12 mouse cellular contexts compared by ENCODE assay signal in genomic region chr10:67105331-67106217, GRCm38 (mm10). TPM values are rescaled to one million over a fixed set of nuclear protein-coding genes. Genes with fewer than 3 reads are reported as not detected.
DNase-seq lines count a peak whose midpoint lies in the region; ATAC-seq and TF ChIP-seq lines count a peak whose summit lies in the region.
"Had no signal": no experiment of that assay in that cellular context is flagged by ENCODE, and none has a peak within 500 bp of the region (broad histone marks: within the 10 kb centered on the region; RNA-seq: fewer than 3 reads in every experiment).

No protein-coding gene starts in this region.

- H3K9me3 ChIP-seq in embryonic facial prominence, embryonic 15.5 days (replicated peaks) = no peaks in the 10 kb centered on the region
- no peaks in the 10 kb centered on the region for H3K9me3 ChIP-seq in embryonic facial prominence, embryonic 10.5 days
- no peaks in the 10 kb centered on the region for H3K9me3 ChIP-seq in kidney, embryonic 16.5 days (ENCODE audit: low read length)
- no peaks in the 10 kb centered on the region for H3K9me3 ChIP-seq in liver, postnatal 0 days (ENCODE audit: low read length)
- H3K9me3 ChIP-seq: hindbrain, embryonic 13.5 days; limb, embryonic 15.5 days had no signal

- H3K27ac ChIP-seq in embryonic facial prominence, embryonic 15.5 days (replicated peaks) = 0 out of 2 replicates have a peak overlapping the region, but pooled peaks have one; percentile 58
- no peak overlapping the region for H3K27ac ChIP-seq in embryonic facial prominence, embryonic 10.5 days (replicated peaks)
- peak overlapping the region; percentile 9; the same call in 1 of the 2 replicates for H3K27ac ChIP-seq in kidney, embryonic 16.5 days (ENCODE audit: low read length)
- peak overlapping the region; percentile 50; the same call in 1 of the 2 replicates for H3K27ac ChIP-seq in liver, postnatal 0 days (ENCODE audit: low read depth)
- H3K27ac ChIP-seq: limb, embryonic 15.5 days had no signal

- H3K36me3 ChIP-seq in embryonic facial prominence, embryonic 15.5 days = 0 out of 2 replicates have a peak, but pooled peaks cover 2% of the 10 kb centered on the region
- peaks cover 18% of the 10 kb centered on the region; the same call in 1 of the 2 replicates for H3K36me3 ChIP-seq in embryonic facial prominence, embryonic 10.5 days (replicated peaks)
- no peaks in the 10 kb centered on the region; the same call in 1 of the 2 replicates for H3K36me3 ChIP-seq in kidney, embryonic 16.5 days (ENCODE audit: insufficient read depth, low read length)
- H3K36me3 ChIP-seq in liver, postnatal 0 days (replicated peaks; ENCODE audit: insufficient read depth, low read length) = 0 out of 2 replicates have a peak, but pooled peaks cover 2% of the 10 kb centered on the region

- no peaks in the 10 kb centered on the region for H3K27me3 ChIP-seq in embryonic facial prominence, embryonic 15.5 days
- H3K27me3 ChIP-seq in embryonic facial prominence, embryonic 10.5 days (replicated peaks; ENCODE audit: low read depth, poor library complexity, severe bottlenecking) = no peaks in the 10 kb centered on the region
- no peaks in the 10 kb centered on the region for H3K27me3 ChIP-seq in kidney, embryonic 16.5 days (ENCODE audit: insufficient read depth, low read length)
- H3K27me3 ChIP-seq in liver, postnatal 0 days (ENCODE audit: insufficient read depth, low read length) = no peaks in the 10 kb centered on the region
- H3K27me3 ChIP-seq: hindbrain, embryonic 13.5 days; limb, embryonic 15.5 days; Patski had no signal

- no peak overlapping the region for H3K4me3 ChIP-seq in embryonic facial prominence, embryonic 15.5 days (replicated peaks)
- no peak overlapping the region for H3K4me3 ChIP-seq in embryonic facial prominence, embryonic 10.5 days
- no peak overlapping the region for H3K4me3 ChIP-seq in kidney, embryonic 16.5 days (ENCODE audit: low read length)
- H3K4me3 ChIP-seq in liver, postnatal 0 days (ENCODE audit: low read depth, low read length) = no peak overlapping the region
- H3K4me3 ChIP-seq: erythroblast, embryonic 14.5 days; hindbrain, embryonic 13.5 days; limb, embryonic 15.5 days had no signal

- no peak for ATAC-seq in embryonic facial prominence, embryonic 15.5 days (ENCODE audit: insufficient number of reproducible peaks, low FRiP score, low TSS enrichment, low read depth)
- ATAC-seq in kidney, embryonic 16.5 days (ENCODE audit: low FRiP score, low TSS enrichment) = peak; percentile 33; the same call in 1 of the 2 replicates
- ATAC-seq in common myeloid progenitor, adult 5-6 weeks (replicated peaks; ENCODE audit: low read depth, poor library complexity, severe bottlenecking) = 0 out of 2 replicates have a peak, but pooled peaks have one; percentile 17
- peak; percentile 56 for ATAC-seq in liver, postnatal 0 days
- ATAC-seq: Patski had no signal

- no peak overlapping the region for H3K9ac ChIP-seq in embryonic facial prominence, embryonic 15.5 days
- H3K9ac ChIP-seq in kidney, embryonic 16.5 days (replicated peaks; ENCODE audit: low read length) = no peak overlapping the region
- 0 out of 2 replicates have a peak overlapping the region, but pooled peaks have one; percentile 6 for H3K9ac ChIP-seq in liver, postnatal 0 days (replicated peaks)
- H3K9ac ChIP-seq: hindbrain, embryonic 13.5 days; limb, embryonic 15.5 days had no signal

- no peak for TF ChIP-seq CTCF in liver, postnatal 0 days (IDR thresholded peaks at IDR 0.05; ENCODE audit: low read depth)

- 66% methylated on average over 19 of the region's 19 CpGs for WGBS in embryonic facial prominence, embryonic 15.5 days
- WGBS in embryonic facial prominence, embryonic 10.5 days = 74% methylated on average over 19 of the region's 19 CpGs
- 70% methylated on average over 18 of the region's 19 CpGs for WGBS in kidney, embryonic 16.5 days
- WGBS in liver, postnatal 0 days (ENCODE audit: insufficient replicate concordance) = 35% methylated on average over 19 of the region's 19 CpGs

- H3K4me1 ChIP-seq in embryonic facial prominence, embryonic 15.5 days = peaks cover 76% of the 10 kb centered on the region
- peaks cover 80% of the 10 kb centered on the region for H3K4me1 ChIP-seq in embryonic facial prominence, embryonic 10.5 days
- peaks cover 76% of the 10 kb centered on the region for H3K4me1 ChIP-seq in kidney, embryonic 16.5 days (ENCODE audit: insufficient read depth, low read length)
- H3K4me1 ChIP-seq in liver, postnatal 0 days (ENCODE audit: insufficient read depth) = peaks cover 58% of the 10 kb centered on the region

- TF ChIP-seq EP300 in liver, postnatal 0 days (IDR thresholded peaks at IDR 0.05; ENCODE audit: low read depth) = no peak

- no peak for DNase-seq in embryonic facial prominence, embryonic 10.5 days (ENCODE audit: low spot score)
- DNase-seq in kidney, adult 11 months = no peak
- peak; percentile 34 for DNase-seq in liver, postnatal 0 days
- DNase-seq in frontal cortex, postnatal 25 days (ENCODE audit: low spot score in 2 of 2) = no peak
- DNase-seq in urinary bladder, postnatal 4 days (ENCODE audit: low spot score in 2 of 2) = no peak

- H3K4me2 ChIP-seq in embryonic facial prominence, embryonic 15.5 days (replicated peaks) = no peak overlapping the region
- no peak overlapping the region for H3K4me2 ChIP-seq in kidney, embryonic 16.5 days (replicated peaks; ENCODE audit: low read depth, low read length)
- peak overlapping the region; percentile 55 for H3K4me2 ChIP-seq in liver, postnatal 0 days (ENCODE audit: low read depth, low read length)
- H3K4me2 ChIP-seq: hindbrain, embryonic 13.5 days; limb, embryonic 15.5 days had no signal

RNA-seq across cellular contexts. Expression of gene Reep3, which starts 8.8 kb away (rescaled TPM):
- 47.7 and 55.5 TPM in 2 replicates for polyA plus RNA-seq in embryonic facial prominence, embryonic 15.5 days (2015; fragmentation: Nextera tagmentation; extraction: Ambion mirVana)
- polyA plus RNA-seq in embryonic facial prominence, embryonic 10.5 days (2016; fragmentation: Nextera tagmentation; extraction: Ambion mirVana) = 23.7 and 24.6 TPM in 2 replicates
- polyA plus RNA-seq in kidney, embryonic 16.5 days (2015; fragmentation: Nextera tagmentation; extraction: Ambion mirVana) = 41.6 and 51.0 TPM in 2 replicates
- 8.5 and 12.5 TPM in 2 replicates for total RNA-seq in common myeloid progenitor, adult 5-6 weeks (2017)
- polyA plus RNA-seq in liver, postnatal 0 days (2015; fragmentation: Nextera tagmentation; extraction: Ambion mirVana) = 18.5 and 19.6 TPM in 2 replicates

RNA-seq across cellular contexts. Expression of gene Jmjd1c, which starts 9.6 kb away (rescaled TPM):
- polyA plus RNA-seq in embryonic facial prominence, embryonic 15.5 days (2015; fragmentation: Nextera tagmentation; extraction: Ambion mirVana) = 56.1 and 56.6 TPM in 2 replicates
- polyA plus RNA-seq in embryonic facial prominence, embryonic 10.5 days (2016; fragmentation: Nextera tagmentation; extraction: Ambion mirVana) = 33.1 and 34.9 TPM in 2 replicates
- 30.5 and 33.7 TPM in 2 replicates for polyA plus RNA-seq in kidney, embryonic 16.5 days (2015; fragmentation: Nextera tagmentation; extraction: Ambion mirVana)
- total RNA-seq in common myeloid progenitor, adult 5-6 weeks (2017) = 134 and 162 TPM in 2 replicates
- polyA plus RNA-seq in liver, postnatal 0 days (2015; fragmentation: Nextera tagmentation; extraction: Ambion mirVana) = 15.0 and 15.7 TPM in 2 replicates
